Mouse (Mus musculus) CH12F3 (cell line): ENCODE data around the gene Dynll2.
"Not testable (repeated sequence)": the region's sequence is repeated elsewhere in the genome, so short reads cannot be mapped to it uniquely, and the experiment has no call there.

Experiments
- in situ Hi-C: fragments of 300-500 bp; cut with MboI; formaldehyde crosslinking; loops from 2 replicates; pipeline ENCODE4 v1.14.3; 2020; ENCODE audit warnings: low sequenced_read_pairs

The Dynll2 gene

GRCm38 (mm10) chr11:87991806-87992205, 4.5 kb upstream of the Dynll2 start:
- in situ Hi-C loops, result loop anchor here (10.0 kb wide), 1 partner anchor 53 kb away; the partner anchor contains the start of gene Srsf1

GRCm38 (mm10) chr11:87987861-87988260, 528 bp upstream of the Dynll2 start:
- in situ Hi-C loops, result no loop called here

GRCm38 (mm10) chr11:87986141-87986741, 1.1 kb downstream of the Dynll2 start:
- in situ Hi-C loops, result no loop called here

GRCm38 (mm10) chr11:87985643-87986042, 1.7 kb downstream of the Dynll2 start:
- in situ Hi-C loops, result no loop called here

GRCm38 (mm10) chr11:87984571-87984970, 2.8 kb downstream of the Dynll2 start:
- in situ Hi-C loops, result no loop called here

GRCm38 (mm10) chr11:87978905-87979304, 8.4 kb downstream of the Dynll2 start:
- in situ Hi-C loops, result no loop called here

GRCm38 (mm10) chr11:87977021-87977420, 10.3 kb downstream of the Dynll2 start:
- in situ Hi-C loops, result not testable (repeated sequence)

GRCm38 (mm10) chr11:87974477-87975181, 12.7 kb downstream of the Dynll2 start:
- in situ Hi-C loops, result loop anchor here (5.0 to 25.0 kb wide), 2 partner anchors 83 to 838 kb away; no protein-coding TSS in a partner anchor

- in situ Hi-C loops, result loop anchor here (5.0 to 25.0 kb wide), 2 partner anchors 84 to 839 kb away; no protein-coding TSS in a partner anchor
Measured at GRCm38 (mm10) chr11:87973559-87974305, 13.6 kb downstream of the Dynll2 start.

- in situ Hi-C loops, result loop anchor here (5.0 to 25.0 kb wide), 2 partner anchors 84 to 839 kb away; no protein-coding TSS in a partner anchor
Measured at GRCm38 (mm10) chr11:87972829-87973228, 14.5 kb downstream of the Dynll2 start.

GRCm38 (mm10) chr11:87968356-87969122, 18.8 kb downstream of the Dynll2 start:
- in situ Hi-C loops, result loop anchor here (5.0 to 25.0 kb wide), 2 partner anchors 234 to 844 kb away; partner anchors contain the start of gene Mrps23

GRCm38 (mm10) chr11:87967692-87968289, 19.5 kb downstream of the Dynll2 start:
- in situ Hi-C loops, result loop anchor here (5.0 to 25.0 kb wide), 2 partner anchors 235 to 845 kb away; partner anchors contain the start of gene Mrps23

GRCm38 (mm10) chr11:87966214-87966613, 21.1 kb downstream of the Dynll2 start:
- in situ Hi-C loops, result loop anchor here (5.0 to 25.0 kb wide), 2 partner anchors 236 to 846 kb away; partner anchors contain the start of gene Mrps23

- in situ Hi-C loops, result loop anchor here (5.0 to 25.0 kb wide), 2 partner anchors 237 to 847 kb away; partner anchors contain the start of gene Mrps23
Measured at GRCm38 (mm10) chr11:87965293-87965692, 22.0 kb downstream of the Dynll2 start.

GRCm38 (mm10) chr11:87957066-87957465, 30.3 kb downstream of the Dynll2 start:
- in situ Hi-C loops, result loop anchor here (25.0 kb wide), 1 partner anchor 855 kb away; no protein-coding TSS in a partner anchor

- in situ Hi-C loops, result loop anchor here (25.0 kb wide), 1 partner anchor 857 kb away; no protein-coding TSS in a partner anchor
Measured at GRCm38 (mm10) chr11:87955144-87955543, 32.2 kb downstream of the Dynll2 start.

GRCm38 (mm10) chr11:87949990-87950389, 37.3 kb downstream of the Dynll2 start:
- in situ Hi-C loops, result loop anchor here (25.0 kb wide), 1 partner anchor 862 kb away; no protein-coding TSS in a partner anchor

- in situ Hi-C loops, result no loop called here
Measured at GRCm38 (mm10) chr11:87935467-87935866, 51.9 kb downstream of the Dynll2 start.

- in situ Hi-C loops, result no loop called here
Measured at GRCm38 (mm10) chr11:87933731-87934130, 53.6 kb downstream of the Dynll2 start.

- in situ Hi-C loops, result no loop called here
Measured at GRCm38 (mm10) chr11:87930348-87930747, 57.0 kb downstream of the Dynll2 start.
